Comparison of ENCODE assay signal across 18 mouse cellular contexts in genomic region chr19:20156398-20156937, GRCm38 (mm10).
"Had no signal": no experiment of that assay in that cellular context is flagged by ENCODE, and none has a peak within 500 bp of the region (broad histone marks: within the 10 kb centered on the region; RNA-seq: fewer than 3 reads in every experiment).

No protein-coding gene starts in this region.

- H3K4me3 ChIP-seq: liver, embryonic 15.5 days; lung, embryonic 15.5 days; megakaryocyte, embryonic 14.5 days; midbrain, embryonic 13.5 days; midbrain, embryonic 15.5 days; stomach, embryonic 15.5 days had no signal

- H3K9me3 ChIP-seq: liver, embryonic 15.5 days; lung, embryonic 15.5 days; megakaryocyte, embryonic 14.5 days; midbrain, embryonic 13.5 days; midbrain, embryonic 15.5 days; stomach, embryonic 15.5 days had no signal

- DNase-seq: liver, postnatal 0 days; lung, adult 2 months; lung, postnatal 14 days; lung, postnatal 36 days; right cerebral cortex, postnatal 14 days; thymus, adult 2 months; thymus, postnatal 25 days; thymus, postnatal 4 days had no signal

- ATAC-seq: liver, postnatal 0 days; lung, postnatal 0 days; midbrain, embryonic 13.5 days; midbrain, embryonic 15.5 days had no signal

- H3K4me2 ChIP-seq: liver, embryonic 15.5 days; lung, embryonic 15.5 days; midbrain, embryonic 11.5 days; midbrain, embryonic 13.5 days; midbrain, embryonic 15.5 days; stomach, embryonic 15.5 days had no signal

- H3K4me1 ChIP-seq: liver, embryonic 15.5 days; lung, embryonic 15.5 days; megakaryocyte, embryonic 14.5 days; midbrain, embryonic 13.5 days; midbrain, embryonic 15.5 days; stomach, embryonic 15.5 days had no signal

- H3K36me3 ChIP-seq: liver, embryonic 15.5 days; lung, embryonic 15.5 days; midbrain, embryonic 13.5 days; midbrain, embryonic 15.5 days; stomach, embryonic 15.5 days had no signal

- H3K27me3 ChIP-seq: liver, embryonic 15.5 days; lung, embryonic 15.5 days; megakaryocyte, embryonic 14.5 days; midbrain, embryonic 13.5 days; midbrain, embryonic 15.5 days; stomach, embryonic 15.5 days had no signal

- H3K9ac ChIP-seq: liver, embryonic 15.5 days; liver, postnatal 0 days; lung, embryonic 15.5 days; midbrain, embryonic 13.5 days; midbrain, embryonic 15.5 days; stomach, embryonic 15.5 days had no signal

- H3K27ac ChIP-seq: liver, embryonic 15.5 days; lung, embryonic 15.5 days; macrophage; midbrain, embryonic 13.5 days; midbrain, embryonic 15.5 days; stomach, embryonic 15.5 days; stomach, postnatal 0 days had no signal
